ENCODE assay signal across 9 mouse cellular contexts in genomic region chr2:70126783-70127182, GRCm38 (mm10).
DNase-seq lines count a peak whose midpoint lies in the region; ATAC-seq and TF ChIP-seq lines count a peak whose summit lies in the region.
"Had no signal": no experiment of that assay in that cellular context is flagged by ENCODE, and none has a peak within 500 bp of the region (broad histone marks: within the 10 kb centered on the region; RNA-seq: fewer than 3 reads in every experiment).

No protein-coding gene starts in this region.

- H3K9me3 ChIP-seq in G1E (replicated peaks): no peaks in the 10 kb centered on the region
- H3K9me3 ChIP-seq in hindbrain, embryonic 11.5 days (ENCODE audit: control insufficient read depth, low read length): no peaks in the 10 kb centered on the region
- H3K9me3 ChIP-seq: megakaryocyte, embryonic 14.5 days had no signal

- H3K4me3 ChIP-seq in G1E (ENCODE audit: low read depth, low read length): no peak overlapping the region
- H3K4me3 ChIP-seq in hindbrain, embryonic 11.5 days (ENCODE audit: low read depth, low read length): no peak overlapping the region
- H3K4me3 ChIP-seq: megakaryocyte, embryonic 14.5 days had no signal

- H3K9ac ChIP-seq in hindbrain, embryonic 11.5 days (ENCODE audit: low read depth, low read length): no peak overlapping the region

- H3K27me3 ChIP-seq in G1E (ENCODE audit: insufficient read depth, low read length): no peaks in the 10 kb centered on the region
- peaks cover 2% of the 10 kb centered on the region; the same call in 1 of the 2 replicates for H3K27me3 ChIP-seq in hindbrain, embryonic 11.5 days (ENCODE audit: control insufficient read depth, insufficient read depth, low read length)

- WGBS in hindbrain, embryonic 11.5 days: 1% methylated on average over 13 of the region's 13 CpGs

- no peaks in the 10 kb centered on the region for H3K4me1 ChIP-seq in G1E (ENCODE audit: insufficient read depth, low read depth, low read length)
- peaks cover 3% of the 10 kb centered on the region; the same call in 1 of the 2 replicates for H3K4me1 ChIP-seq in hindbrain, embryonic 11.5 days (replicated peaks; ENCODE audit: control insufficient read depth, insufficient read depth, low read length)

- no peak overlapping the region for H3K27ac ChIP-seq in hindbrain, embryonic 11.5 days (ENCODE audit: low read depth, low read length)

- ATAC-seq in G1E (ENCODE audit: extremely low read depth, insufficient number of reproducible peaks, low FRiP score, poor library complexity, severe bottlenecking): no peak
- peak; percentile 48 for ATAC-seq in frontal cortex, adult (ENCODE audit: low TSS enrichment)
- peak; percentile 84 for ATAC-seq in hindbrain, embryonic 11.5 days (ENCODE audit: low FRiP score)

- peak overlapping the region; percentile 32 for H3K4me2 ChIP-seq in hindbrain, embryonic 11.5 days (replicated peaks; ENCODE audit: low read depth, low read length)

- no peaks in the 10 kb centered on the region for H3K36me3 ChIP-seq in G1E (replicated peaks)
- no peaks in the 10 kb centered on the region for H3K36me3 ChIP-seq in hindbrain, embryonic 11.5 days (ENCODE audit: control insufficient read depth, insufficient read depth, low read length)

- TF ChIP-seq CTCF in G1E (IDR thresholded peaks at IDR 0.05; ENCODE audit: low read depth, low read length): peak; percentile 66

- DNase-seq in G1E (ENCODE audit: low spot score): peak; percentile 26
- DNase-seq in cerebellum, adult 18-20 months: peak; percentile 55 to 64
- peak; percentile 96 for DNase-seq in hindbrain, embryonic 11.5 days (ENCODE audit: low spot score)
- DNase-seq in layer of hippocampus, adult 9-11 months: peak; percentile 81
- DNase-seq in lung, postnatal 25 days (ENCODE audit: low spot score): peak; percentile 68
- DNase-seq in retina, postnatal 1 day: peak; percentile 93
- DNase-seq in thymus, postnatal 4 days: peak; percentile 81

Comparison
In these comparisons a context has a peak if more than half of its experiments do, and no peak if none do; other contexts are left out.
1. DNase-seq: peak in every context shown above with its lines; median percentile 96 in hindbrain, embryonic 11.5 days; 93 in retina, postnatal 1 day; 81 in layer of hippocampus, adult 9-11 months; 81 in thymus, postnatal 4 days; 68 in lung, postnatal 25 days; 60 in cerebellum, adult 18-20 months; 26 in G1E.